Mouse (Mus musculus): ENCODE results near the gene Batf.
"Not testable (repeated sequence)": the region's sequence is repeated elsewhere in the genome, so short reads cannot be mapped to it uniquely, and the experiment has no call there.

Batf gene

GRCm38 (mm10) chr12:85684411-85685275 is 1.8 kb upstream of the Batf start:
- CTCF ChIA-PET: no interaction called here

- CTCF ChIA-PET: interaction anchor here (0.6 to 1.6 kb wide), 3 partner anchors 42 to 140 kb away, joined by 3 to 16 read pairs (median 9); no protein-coding TSS in a partner anchor
Measured at GRCm38 (mm10) chr12:85687217-85687533, 706 bp downstream of the Batf start.

- CTCF ChIA-PET: interaction anchor here (0.6 to 0.7 kb wide), 2 partner anchors 11 to 56 kb away, joined by 3 read pairs; no protein-coding TSS in a partner anchor
Measured at GRCm38 (mm10) chr12:85687846-85688245, 1.4 kb downstream of the Batf start.

GRCm38 (mm10) chr12:85695787-85696186 is 9.3 kb downstream of the Batf start:
- CTCF ChIA-PET: no interaction called here

GRCm38 (mm10) chr12:85696436-85696835 is 10.0 kb downstream of the Batf start:
- CTCF ChIA-PET: no interaction called here

GRCm38 (mm10) chr12:85698179-85698578 is 11.7 kb downstream of the Batf start:
- CTCF ChIA-PET: not testable (repeated sequence)

GRCm38 (mm10) chr12:85700191-85700841 is 13.8 kb downstream of the Batf start:
- CTCF ChIA-PET: interaction anchor here (0.6 kb wide), 1 partner anchor 15 kb away, joined by 13 read pairs; no protein-coding TSS in a partner anchor

- CTCF ChIA-PET: no interaction called here
Measured at GRCm38 (mm10) chr12:85700842-85701223, 14.4 kb downstream of the Batf start.

GRCm38 (mm10) chr12:85702166-85703055 is 15.9 kb downstream of the Batf start:
- CTCF ChIA-PET: no interaction called here

GRCm38 (mm10) chr12:85703507-85703906 is 17.0 kb downstream of the Batf start:
- CTCF ChIA-PET: no interaction called here

GRCm38 (mm10) chr12:85704566-85704965 is 18.1 kb downstream of the Batf start:
- CTCF ChIA-PET: interaction anchor here (0.5 kb wide), 1 partner anchor 212 kb away, joined by 4 read pairs; no protein-coding TSS in a partner anchor

- CTCF ChIA-PET: interaction anchor here (0.6 kb wide), 1 partner anchor 1020 kb away, joined by 7 read pairs; no protein-coding TSS in a partner anchor
Measured at GRCm38 (mm10) chr12:85705002-85705830, 18.7 kb downstream of the Batf start.

GRCm38 (mm10) chr12:85705831-85706530 is 19.5 kb downstream of the Batf start:
- CTCF ChIA-PET: interaction anchor here (0.6 to 0.7 kb wide), 2 partner anchors 192 to 1020 kb away, joined by 3 to 7 read pairs; no protein-coding TSS in a partner anchor

- CTCF ChIA-PET: interaction anchor here (0.6 kb wide), 1 partner anchor 69 kb away, joined by 4 read pairs; no protein-coding TSS in a partner anchor
Measured at GRCm38 (mm10) chr12:85706906-85707305, 20.4 kb downstream of the Batf start.

- CTCF ChIA-PET: no interaction called here
Measured at GRCm38 (mm10) chr12:85707391-85707790, 20.9 kb downstream of the Batf start.

GRCm38 (mm10) chr12:85708556-85708955 is 22.1 kb downstream of the Batf start:
- CTCF ChIA-PET: no interaction called here

- CTCF ChIA-PET: no interaction called here
Measured at GRCm38 (mm10) chr12:85710695-85711094, 24.2 kb downstream of the Batf start.

- CTCF ChIA-PET: no interaction called here
Measured at GRCm38 (mm10) chr12:85712587-85712986, 26.1 kb downstream of the Batf start.

- CTCF ChIA-PET: interaction anchor here (0.7 to 1.0 kb wide), 2 partner anchors 15 to 50 kb away, joined by 3 to 4 read pairs; no protein-coding TSS in a partner anchor
Measured at GRCm38 (mm10) chr12:85714126-85714525, 27.7 kb downstream of the Batf start.

GRCm38 (mm10) chr12:85725306-85725705 is 38.8 kb downstream of the Batf start:
- CTCF ChIA-PET: no interaction called here
